Mouse (Mus musculus): ENCODE measurements around the gene Xxylt1.

DNA sequence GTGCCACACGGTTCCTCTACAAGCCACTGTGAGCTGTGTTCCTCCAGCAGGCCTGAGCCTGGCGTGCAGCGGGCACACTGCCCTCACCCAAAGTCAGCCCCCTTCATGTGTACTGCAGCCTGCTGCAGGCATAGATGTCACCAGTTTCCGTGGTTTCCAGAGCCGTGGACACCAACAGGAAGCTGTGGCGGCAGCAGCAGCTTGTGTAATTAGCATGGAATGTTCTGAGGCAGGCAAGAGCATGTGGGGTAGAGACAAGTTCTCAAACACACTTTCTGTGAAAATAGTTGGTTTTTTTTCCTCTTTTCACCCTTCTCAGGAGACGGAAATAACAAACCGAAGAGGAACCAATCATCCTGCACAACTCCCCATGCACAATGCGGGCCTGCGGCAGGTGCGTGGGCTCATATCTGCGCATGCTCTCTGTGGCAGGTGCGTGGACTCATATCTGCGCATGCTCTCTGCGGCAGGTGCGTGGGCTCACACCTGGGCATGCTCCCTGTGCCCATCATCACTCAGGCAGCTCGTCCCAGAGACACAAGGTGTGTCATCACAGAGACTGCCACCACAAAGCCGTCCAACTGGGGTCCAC lies 109.2 kb downstream of the Xxylt1 start:
- TF ChIP-seq POLR2A (IDR thresholded peaks at IDR 0.05; ENCODE audit: control insufficient read depth in 1 of 2, insufficient read depth in 1 of 2, low read depth in 1 of 2, low read length in 2 of 2, poor library complexity in 1 of 2) (no peak), NELFE (IDR thresholded peaks at IDR 0.05; ENCODE audit: low read depth, low read length) (no peak), MYB (IDR thresholded peaks at IDR 0.05; ENCODE audit: low read depth, low read length) (no peak)

Measured in MEL (cell line).